25 mouse cellular contexts compared by ENCODE assay signal in genomic region chr3:80506701-80507100, GRCm38 (mm10).
"Had no signal": no experiment of that assay in that cellular context is flagged by ENCODE, and none has a peak within 500 bp of the region (broad histone marks: within the 10 kb centered on the region; RNA-seq: fewer than 3 reads in every experiment).

No protein-coding gene starts in this region.

- H3K4me3 ChIP-seq: heart, adult 2 months; heart, embryonic 13.5 days; heart, embryonic 15.5 days; hindbrain, embryonic 13.5 days; hindbrain, embryonic 15.5 days; intestine, embryonic 15.5 days; layer of hippocampus, adult 2 months; left cerebral cortex, adult 2 months; limb, embryonic 13.5 days; limb, embryonic 15.5 days; liver, embryonic 12.5 days had no signal

- DNase-seq: gastrocnemius, postnatal 14 days; gastrocnemius, postnatal 36 days; heart, adult 11 months; heart, adult 2 months; heart, postnatal 14 days; heart, postnatal 36 days; kidney, adult 18-20 months; kidney, adult 8-10 months; kidney, postnatal 14 days; kidney, postnatal 4 days; left cerebral cortex, postnatal 4 days had no signal

- H3K27me3 ChIP-seq: heart, embryonic 13.5 days; heart, embryonic 15.5 days; hindbrain, embryonic 13.5 days; hindbrain, embryonic 15.5 days; intestine, embryonic 15.5 days; limb, embryonic 13.5 days; limb, embryonic 15.5 days; liver, embryonic 12.5 days had no signal

- H3K4me1 ChIP-seq: heart, embryonic 13.5 days; heart, embryonic 15.5 days; hindbrain, embryonic 13.5 days; hindbrain, embryonic 15.5 days; intestine, embryonic 15.5 days; limb, embryonic 13.5 days; limb, embryonic 15.5 days; liver, embryonic 12.5 days had no signal

- H3K4me2 ChIP-seq: heart, embryonic 11.5 days; heart, embryonic 13.5 days; heart, embryonic 15.5 days; hindbrain, embryonic 13.5 days; hindbrain, embryonic 15.5 days; intestine, embryonic 15.5 days; limb, embryonic 13.5 days; limb, embryonic 15.5 days; liver, embryonic 12.5 days had no signal

- H3K9me3 ChIP-seq: heart, embryonic 13.5 days; heart, embryonic 15.5 days; hindbrain, embryonic 13.5 days; hindbrain, embryonic 15.5 days; intestine, embryonic 15.5 days; limb, embryonic 13.5 days; limb, embryonic 15.5 days; liver, embryonic 12.5 days had no signal

- ATAC-seq: inflammation-experienced regulatory T-cells, adult 6 months; intestine, embryonic 15.5 days; intestine, postnatal 0 days; liver, embryonic 12.5 days had no signal

- H3K36me3 ChIP-seq: heart, embryonic 13.5 days; heart, embryonic 15.5 days; hindbrain, embryonic 13.5 days; hindbrain, embryonic 15.5 days; intestine, embryonic 15.5 days; limb, embryonic 13.5 days; limb, embryonic 15.5 days; liver, embryonic 12.5 days had no signal

- H3K9ac ChIP-seq: heart, embryonic 13.5 days; heart, embryonic 15.5 days; hindbrain, embryonic 13.5 days; hindbrain, embryonic 15.5 days; intestine, embryonic 15.5 days; limb, embryonic 13.5 days; limb, embryonic 15.5 days; liver, embryonic 12.5 days; liver, embryonic 14.5 days had no signal

- H3K27ac ChIP-seq: heart, adult 2 months; heart, embryonic 13.5 days; heart, embryonic 15.5 days; hindbrain, embryonic 13.5 days; hindbrain, embryonic 15.5 days; intestine, embryonic 15.5 days; layer of hippocampus, adult 2 months; left cerebral cortex, adult 2 months; limb, embryonic 13.5 days; limb, embryonic 15.5 days; liver, embryonic 12.5 days; liver, embryonic 14.5 days had no signal
